Mouse (Mus musculus): ENCODE results near the gene Zbtb32.

The Zbtb32 gene

DNA sequence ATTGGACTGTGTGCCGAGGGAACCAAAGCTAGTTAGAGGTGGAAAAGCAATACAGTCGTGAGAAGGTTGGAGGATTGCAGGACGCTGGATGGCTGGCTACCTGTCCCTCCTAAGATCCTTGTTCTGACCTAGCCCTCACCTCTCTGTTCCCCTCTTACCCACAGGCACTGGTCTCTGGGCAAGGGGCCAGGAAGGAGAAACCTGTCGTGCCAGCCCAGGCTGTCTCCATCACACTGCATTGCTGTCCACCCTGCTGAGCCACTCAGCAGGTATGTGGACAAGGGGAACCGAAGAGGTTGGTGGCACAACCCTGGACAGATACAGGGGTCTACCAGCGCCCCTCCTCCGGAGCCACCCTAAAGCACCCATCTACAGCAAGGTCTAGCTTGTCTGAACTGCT is 1.9 kb upstream of the Zbtb32 start:
- no peak for DNase-seq (ENCODE audit: low spot score in 2 of 2)

DNA sequence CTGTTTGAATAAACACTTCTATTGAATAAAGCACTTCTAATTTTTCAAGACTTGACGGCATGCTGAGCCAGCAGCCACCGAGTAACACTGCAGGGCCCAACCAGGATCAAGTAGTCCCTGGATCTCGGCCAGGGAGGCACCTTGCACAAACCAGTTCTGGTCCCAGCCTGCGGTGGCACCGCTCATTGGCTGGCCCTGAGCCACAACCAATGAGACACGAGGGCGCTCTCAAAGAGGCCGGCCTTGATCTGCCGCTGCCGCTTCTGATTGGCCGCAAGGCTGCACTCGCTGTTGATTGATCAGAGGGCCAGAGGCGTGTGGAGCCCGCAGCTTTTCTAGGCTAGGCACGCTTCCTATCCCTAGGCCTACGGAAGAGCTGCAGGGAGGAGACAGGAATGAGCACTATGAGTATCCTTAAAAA is 1.2 kb upstream of the Zbtb32 start:
- peak; percentile 90 to 94 for DNase-seq (ENCODE audit: low spot score in 2 of 2)

DNA sequence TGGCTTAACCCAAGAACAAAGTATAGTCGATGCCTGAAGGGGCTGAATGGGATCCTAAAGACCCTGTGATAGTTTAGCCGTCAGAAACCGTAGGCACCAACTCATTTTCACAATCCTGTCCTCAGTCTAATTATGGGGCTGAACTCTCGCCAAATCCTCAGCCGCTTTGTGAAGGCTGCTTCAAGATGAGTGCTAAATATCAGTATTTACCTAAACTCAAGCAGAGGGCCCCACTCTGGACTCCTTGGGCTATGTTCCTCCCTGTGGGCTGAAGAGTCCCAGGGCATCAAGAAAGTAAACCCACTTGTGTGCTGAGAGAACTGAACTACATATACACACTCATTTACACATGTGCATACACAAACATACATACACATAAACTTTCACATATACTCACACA is 1.9 kb downstream of the Zbtb32 start:
- DNase-seq (ENCODE audit: low spot score in 2 of 2) = no peak

DNA sequence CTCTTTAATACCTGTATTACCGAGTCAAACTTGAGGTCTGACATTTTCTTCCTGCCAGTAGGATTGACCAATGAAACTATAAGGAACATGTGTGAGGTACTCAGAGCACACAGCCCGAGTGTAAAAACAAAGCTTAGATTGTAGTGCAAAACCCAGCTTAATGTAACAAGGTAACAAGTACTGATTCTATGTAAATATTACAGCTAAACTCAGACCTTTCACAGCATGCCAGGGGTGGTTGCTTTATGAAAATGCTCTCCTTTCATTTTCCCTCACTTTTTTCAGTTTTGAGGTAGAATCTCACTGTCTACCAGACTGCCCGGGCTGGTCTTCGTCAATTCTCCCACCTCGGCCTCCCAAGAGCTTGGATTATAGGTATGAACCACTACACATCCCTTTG is 2.6 kb downstream of the Zbtb32 start:
- DNase-seq (ENCODE audit: low spot score in 2 of 2) = no peak

DNA sequence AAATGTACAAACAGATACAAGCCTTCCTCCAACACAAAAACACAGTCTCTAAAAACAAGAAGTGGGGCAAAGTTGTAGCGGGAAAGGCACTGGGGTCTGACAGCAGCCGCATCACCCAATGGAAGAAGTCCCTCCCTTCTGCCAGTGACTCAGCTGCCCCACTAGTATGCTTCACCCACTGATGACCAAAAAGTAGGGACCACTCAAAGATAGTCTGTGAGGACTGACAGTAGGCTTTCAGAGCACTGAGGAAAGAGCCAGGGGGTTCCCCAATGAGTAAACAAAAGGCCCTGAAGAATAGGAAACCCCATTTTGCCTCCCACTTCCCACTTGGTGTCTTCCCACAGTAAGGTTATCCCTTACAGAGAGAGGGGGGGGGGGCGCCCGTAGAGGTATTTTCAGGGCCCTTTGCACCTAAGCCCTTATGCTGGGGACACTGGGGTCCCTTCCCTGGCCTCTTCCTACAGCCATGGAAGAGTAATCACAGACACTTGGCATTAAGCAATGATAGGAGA is 4.1 kb downstream of the Zbtb32 start:
- DNase-seq (ENCODE audit: low spot score in 2 of 2) = no peak

DNA sequence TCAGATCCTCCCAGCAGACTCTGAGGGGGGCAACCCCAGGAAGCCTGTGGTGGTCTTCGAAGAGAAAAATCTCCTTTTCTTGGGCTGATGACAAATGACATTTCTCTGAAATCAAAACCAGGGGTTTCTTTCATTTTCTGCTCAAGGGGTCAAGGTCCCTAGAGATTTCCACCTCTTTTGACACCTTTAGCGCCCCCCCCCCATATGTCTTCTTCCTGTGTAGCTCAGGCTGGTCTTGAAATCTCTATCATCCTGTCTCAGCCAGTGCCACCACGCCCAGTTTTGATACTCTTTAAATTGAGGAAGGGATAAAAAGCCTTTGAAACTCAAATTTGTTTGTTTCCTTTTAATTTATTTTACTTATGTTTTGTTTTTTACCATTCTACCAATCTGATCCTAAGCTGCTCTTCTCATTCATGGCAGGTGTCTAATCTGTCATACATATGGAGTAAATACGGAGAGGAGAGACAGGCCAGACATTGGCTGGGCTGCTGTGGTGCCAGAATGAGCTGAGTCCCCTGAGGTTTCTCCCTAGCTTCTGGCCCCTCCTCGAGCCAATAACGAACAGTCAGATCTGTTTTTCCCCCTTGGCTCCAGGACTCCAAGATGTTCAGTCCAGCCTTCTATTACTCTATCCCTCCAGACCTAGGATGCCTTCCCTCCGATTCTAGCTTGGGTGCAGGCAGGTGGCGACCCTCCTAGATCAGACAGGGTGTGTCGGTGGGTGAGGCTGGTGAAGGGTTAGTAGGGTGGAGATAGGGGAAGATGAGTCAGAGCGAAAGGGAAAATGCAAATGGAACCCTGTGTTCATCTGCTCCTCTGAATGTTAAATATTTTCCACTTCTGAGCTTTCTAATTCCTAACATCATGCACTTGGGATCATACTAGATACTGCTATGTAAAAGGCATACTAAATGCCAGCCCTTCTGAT is 4.9 kb downstream of the Zbtb32 start:
- DNase-seq (ENCODE audit: low spot score in 2 of 2) = no peak

DNA sequence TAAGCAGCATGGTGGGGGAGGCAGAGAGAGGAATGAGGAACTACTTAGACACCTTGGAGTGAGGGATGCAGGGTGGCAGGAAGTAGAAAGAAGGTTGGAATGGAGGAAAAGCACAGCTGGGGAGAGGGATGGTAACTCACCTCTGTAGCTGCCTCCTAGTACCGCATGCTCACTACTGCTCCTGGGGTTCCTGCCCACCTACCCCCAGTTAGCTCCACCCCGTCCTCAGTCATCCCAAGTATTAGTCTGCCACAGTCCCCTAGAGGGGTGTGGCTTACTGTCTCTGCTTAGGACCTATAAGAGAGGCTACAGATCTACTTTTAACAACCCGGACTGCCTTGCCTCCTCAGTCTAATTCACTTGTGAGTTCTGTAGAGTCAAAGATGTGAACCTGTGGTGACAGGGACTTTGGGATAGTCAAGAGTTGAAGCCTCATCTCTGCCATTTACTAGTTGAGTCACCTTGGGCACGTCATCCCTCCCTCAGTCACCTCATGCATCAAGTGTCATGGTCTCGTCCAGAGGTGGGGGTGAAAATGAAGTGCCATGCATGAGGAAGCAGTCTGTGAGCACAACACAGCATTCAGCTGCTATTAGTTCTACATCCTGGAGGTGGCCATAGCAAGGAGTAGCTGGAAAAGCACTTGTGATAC is 5.8 kb downstream of the Zbtb32 start:
- DNase-seq (ENCODE audit: low spot score in 2 of 2) = no peak

DNA sequence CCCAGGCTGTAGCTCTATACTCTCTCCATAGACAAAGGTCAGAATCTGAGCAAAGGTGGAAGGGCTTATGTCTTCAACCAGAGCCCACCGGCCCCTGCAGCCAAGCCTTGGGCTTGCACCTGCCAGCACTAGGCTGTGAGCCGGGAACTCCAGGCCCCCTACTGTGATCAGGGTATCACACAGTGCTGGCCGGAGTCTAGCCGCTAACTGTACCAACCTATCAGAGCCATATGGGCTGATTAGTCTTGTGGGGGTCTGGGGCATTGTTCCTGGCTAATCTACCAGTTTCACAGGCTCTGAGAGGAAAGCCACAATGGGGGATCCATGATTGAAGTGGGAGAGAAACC is 7.1 kb downstream of the Zbtb32 start:
- DNase-seq (ENCODE audit: low spot score in 2 of 2) = no peak

DNA sequence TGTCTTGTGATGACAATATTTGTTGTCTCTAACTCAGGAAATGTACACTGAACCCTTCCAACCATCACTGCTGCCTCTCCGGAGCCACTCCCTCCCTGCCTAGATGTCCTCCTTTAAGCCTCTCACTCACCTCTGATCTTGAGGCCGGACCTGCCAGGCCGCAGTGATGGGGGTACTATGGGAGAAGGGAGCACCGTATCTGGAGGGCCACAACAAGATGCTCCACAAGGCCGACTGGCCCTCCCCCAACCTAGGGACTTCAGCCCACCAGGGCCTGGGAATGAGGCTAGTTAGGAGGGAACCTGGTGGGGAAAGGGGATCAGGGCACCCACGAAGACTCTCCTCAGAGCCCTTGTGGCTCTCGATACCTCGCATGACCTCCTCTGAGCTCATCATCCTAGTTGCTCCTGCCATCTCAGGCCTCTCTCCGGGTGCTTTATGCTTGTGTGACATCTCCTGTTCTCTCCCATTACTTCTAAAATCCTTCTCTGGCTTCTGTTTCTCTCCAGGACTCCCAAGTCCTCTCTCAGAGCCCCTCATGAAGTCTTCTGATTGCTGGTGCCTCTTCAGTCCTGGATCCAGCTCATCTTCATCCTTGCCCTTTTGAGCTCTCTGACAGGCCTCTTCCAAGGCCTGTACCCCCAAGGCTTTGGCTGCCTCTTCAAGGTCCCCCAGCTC is 7.6 kb downstream of the Zbtb32 start:
- DNase-seq (ENCODE audit: low spot score in 2 of 2) = no peak

DNA sequence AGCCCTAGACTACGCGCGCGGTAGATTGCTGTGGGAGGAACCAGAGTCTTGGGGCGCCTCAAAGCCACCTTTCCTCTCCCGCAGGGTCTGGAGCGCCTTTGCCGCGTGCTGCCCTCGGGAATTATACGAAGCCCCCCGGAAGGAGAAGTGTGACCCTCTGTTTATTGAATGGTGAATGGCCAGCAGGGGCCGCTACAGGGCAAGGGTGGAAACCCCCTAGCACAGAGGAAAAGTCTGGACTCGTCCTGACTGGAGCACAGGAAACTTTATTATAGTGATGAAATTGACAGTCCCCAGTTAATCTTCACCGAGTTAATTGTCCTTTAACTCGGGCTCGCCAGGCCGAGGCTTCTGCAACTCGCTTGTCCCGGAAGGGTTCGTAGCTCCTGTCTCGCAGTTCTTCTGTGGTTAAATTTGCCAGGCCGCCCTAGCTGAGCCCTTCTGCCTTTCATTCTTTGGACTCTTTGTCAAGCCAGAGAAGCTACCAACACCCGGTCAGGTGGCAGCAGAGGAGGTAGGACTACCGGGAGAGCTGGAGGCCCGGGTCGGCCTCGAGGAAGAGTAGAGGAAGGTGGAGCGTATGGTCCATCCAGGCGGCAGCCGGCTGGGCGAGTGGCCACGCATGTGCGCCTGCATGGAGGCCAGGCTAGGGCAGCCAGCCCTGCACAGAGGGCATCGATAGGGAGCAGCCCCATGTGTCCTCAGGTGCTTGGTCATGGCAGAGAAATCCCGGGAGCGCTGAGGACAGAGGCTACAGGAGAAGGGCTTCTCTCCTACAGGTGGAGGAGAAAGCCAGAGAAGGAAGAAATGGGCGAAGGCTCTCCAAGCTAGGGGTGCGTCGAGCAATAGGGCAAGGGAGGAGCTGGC is 9.0 kb downstream of the Zbtb32 start:
- peak; percentile 76 for DNase-seq (ENCODE audit: low spot score in 2 of 2)

DNA sequence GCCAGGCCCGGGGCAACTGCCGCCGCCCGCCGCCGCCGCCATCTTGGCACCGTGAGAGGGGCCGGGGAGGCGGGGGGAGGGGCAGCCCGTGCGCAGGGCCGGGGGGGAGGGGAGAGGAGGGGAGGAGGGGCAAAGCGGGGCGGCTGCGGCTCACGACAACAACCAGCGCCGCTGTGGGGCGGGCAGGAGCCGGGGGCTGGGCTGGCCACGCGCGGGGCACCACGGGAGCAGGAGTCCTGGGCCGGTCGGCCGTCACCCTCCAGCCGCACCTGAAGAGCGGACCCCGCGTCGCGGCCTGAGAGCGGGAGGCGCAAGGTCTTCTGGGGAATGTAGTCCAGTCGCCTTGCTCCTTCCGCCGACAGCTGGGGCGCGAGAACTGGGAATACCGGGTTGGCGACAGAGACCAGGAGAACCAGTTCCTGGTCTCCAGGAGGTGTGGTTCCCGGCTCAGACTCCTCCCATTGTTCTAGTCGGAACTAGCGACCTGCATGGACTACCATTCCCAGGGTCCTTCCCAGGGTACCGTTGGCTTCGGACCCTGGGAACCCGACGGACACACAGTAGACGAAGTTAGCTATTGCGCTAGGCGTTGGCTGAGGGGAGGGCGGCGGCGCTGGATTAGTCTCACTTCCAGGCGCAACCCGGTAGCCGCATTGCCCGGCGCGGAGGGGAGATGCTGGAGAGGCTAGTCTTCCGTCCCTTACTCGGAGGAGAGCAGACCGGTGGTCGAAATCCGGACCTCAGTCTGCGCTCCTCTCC is 9.9 kb downstream of the Zbtb32 start, which contains the start of gene Kmt2b:
Gene Kmt2b (minus strand): TSS at position 51 of the 759 bp plus-strand sequence.
- peak; percentile 96 to 97 for DNase-seq (ENCODE audit: low spot score in 2 of 2)

DNA sequence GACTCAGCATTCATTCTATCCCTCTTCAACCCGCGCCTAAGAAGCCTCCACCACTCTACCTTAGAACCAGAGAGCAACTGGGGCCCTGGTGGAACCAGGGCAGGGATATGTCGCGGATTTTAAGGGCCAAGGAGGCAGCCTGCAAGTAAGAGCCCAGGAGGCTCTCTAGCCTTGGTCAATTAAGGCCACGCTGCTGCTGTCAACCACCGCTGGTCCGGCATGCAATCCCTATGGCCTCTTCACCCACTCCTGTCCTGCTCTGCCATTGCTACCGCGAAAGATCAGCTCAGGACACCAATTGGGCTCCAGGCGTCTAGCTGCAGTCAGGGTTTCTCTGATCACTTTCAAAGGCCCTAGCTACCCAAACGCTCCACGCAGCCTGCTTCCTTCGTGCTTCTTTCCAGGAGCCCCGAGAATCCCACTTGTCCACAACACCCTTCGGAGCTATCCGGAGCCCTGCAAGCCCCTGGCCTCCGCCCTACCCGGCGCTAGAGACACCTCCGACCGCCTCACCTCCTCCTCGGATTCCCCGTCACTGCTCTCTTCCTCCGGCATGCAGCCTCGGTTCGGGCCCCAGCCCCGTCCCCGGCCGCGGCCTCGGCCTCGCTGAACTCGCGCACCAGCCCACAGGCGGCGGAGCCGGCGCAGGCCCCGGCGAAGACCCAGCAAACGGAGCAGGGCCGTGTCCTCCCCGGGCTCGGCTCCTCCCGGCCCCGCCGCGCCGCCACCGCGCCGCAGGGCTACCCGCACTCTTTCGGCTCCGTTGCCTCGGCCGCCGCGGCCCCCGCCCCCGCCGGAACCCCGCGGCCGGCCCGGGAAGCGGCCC is 10.7 kb downstream of the Zbtb32 start:
- DNase-seq (ENCODE audit: low spot score in 2 of 2) = peak; percentile 49 to 58

DNA sequence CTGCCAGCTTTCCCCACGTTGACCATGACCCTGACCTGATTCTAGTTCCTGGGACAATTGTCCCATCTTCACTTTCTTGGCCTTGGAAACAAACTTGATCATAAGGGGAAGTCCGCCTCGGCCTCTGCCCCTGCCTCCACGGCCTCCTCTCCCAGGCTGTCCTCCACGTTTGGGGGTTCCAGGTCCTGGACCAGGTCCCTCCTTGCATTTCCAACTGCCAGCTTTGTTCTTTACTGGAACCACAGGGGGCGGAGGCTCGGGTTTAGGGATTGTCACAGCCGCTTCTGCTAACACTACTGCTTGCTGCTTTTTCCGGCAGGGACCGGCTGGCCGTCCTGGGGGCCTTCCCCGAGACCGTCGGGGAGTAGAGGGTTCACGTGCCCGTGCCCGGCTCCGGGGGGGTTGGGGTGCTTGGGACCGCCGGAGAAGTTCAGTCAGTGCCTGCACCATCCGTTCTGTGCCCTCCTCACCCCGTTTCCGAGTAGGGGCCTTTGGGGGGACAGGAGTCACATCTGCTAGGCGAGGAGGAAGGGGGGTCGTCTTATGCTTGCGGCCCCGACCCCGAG is 12.2 kb downstream of the Zbtb32 start:
- no peak for DNase-seq (ENCODE audit: low spot score in 2 of 2)

DNA sequence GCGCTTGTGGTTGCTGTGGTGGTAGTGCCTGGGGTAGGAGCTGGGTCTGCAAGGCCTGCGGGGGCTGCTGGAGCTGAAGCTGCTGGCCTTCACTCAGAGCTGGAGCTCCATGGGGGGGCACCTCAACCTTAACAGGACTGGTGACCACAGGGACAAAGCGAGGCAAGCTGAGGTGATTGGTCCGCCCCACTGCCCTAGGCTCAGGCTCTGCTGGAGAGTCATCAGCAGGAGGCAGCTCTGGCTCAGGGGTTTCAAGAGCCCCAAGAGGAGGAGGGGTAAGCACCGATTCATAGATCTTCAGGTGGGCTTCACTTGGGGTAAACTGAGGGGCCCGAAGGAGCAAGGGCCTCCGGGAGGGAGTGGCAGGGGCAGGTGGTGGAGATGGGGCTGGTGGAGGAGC is 13.5 kb downstream of the Zbtb32 start:
- DNase-seq (ENCODE audit: low spot score in 2 of 2) = no peak

DNA sequence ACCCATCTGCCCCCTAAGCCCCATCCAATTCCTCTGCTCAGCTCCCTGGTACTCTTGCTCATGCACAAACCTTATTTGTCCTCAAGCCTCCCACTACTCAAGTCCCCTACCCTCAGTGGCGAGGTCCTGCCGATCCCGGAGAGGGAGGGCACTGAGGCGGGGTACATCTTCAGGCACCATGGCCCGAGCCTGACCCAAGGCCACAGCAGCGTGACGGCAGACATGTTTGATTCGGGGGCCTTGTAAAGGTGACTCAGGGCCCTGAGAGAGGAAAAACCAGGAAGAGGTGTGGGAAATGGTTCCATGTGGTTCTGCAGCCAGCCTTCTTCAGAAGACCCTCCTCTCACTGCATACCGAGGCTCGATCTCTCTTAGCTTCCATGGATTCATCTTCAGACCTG is 14.4 kb downstream of the Zbtb32 start:
- no peak for DNase-seq (ENCODE audit: low spot score in 2 of 2)

DNA sequence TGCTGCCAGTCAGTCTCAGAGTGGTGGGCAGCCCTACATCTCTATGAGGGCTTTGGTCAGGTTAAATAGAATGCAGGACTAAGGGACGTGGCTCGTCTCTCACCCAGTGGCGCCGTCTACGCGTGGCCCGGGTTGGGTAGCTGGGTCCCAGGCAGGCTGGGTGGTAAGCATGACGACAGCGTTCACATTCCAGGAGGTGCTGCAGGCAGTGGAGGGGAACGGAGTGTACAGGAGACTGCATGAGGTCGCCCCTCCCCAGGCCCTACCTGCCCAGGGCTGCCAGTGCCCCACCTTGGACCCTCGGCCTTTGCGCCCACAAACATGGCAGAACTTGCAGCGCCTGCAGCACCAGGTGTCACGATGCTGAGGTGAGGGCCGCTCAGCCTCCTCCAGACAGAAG is 17.2 kb downstream of the Zbtb32 start:
- no peak for DNase-seq (ENCODE audit: low spot score in 2 of 2)

DNA sequence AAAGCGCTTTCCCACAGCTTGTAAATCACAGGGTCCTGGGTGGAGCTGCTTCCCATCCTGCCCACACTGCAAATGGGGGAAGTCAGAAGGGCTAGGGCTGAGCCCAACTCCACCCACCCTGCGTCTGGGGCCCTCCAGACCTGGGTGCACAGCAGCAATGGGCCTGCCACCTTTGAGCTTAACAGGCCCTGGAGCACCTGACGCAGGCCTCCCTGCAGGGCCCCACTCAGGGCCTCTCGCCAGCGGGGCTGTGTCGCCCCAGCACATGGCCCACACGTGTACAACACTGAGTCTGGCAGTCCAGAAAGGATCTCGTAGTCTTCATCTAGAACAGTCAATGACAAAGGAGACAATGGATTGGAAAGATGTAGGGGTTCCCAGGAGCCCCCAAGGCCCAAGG is 18.8 kb downstream of the Zbtb32 start:
- no peak for DNase-seq (ENCODE audit: low spot score in 2 of 2)

DNA sequence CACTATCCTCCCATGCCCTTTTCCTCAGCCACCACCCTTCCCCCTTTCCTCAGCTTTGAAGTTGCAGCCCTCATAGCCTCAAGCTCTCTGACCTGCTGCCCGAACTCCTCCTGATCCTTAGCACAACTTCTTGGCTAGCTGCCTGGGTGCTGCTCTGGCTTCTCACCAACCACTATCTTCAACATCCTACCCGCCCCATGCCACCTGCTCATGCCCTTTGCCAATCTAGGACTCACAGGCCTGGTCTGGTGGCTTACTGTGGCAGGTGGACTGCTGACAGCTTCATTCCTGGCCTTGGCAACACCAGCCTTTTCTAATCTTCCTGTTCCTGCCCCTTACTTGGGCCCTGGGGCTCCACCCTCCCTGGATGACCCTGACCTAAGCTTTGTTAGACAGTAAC is 25.7 kb downstream of the Zbtb32 start:
- DNase-seq (ENCODE audit: low spot score in 2 of 2) = no peak

DNA sequence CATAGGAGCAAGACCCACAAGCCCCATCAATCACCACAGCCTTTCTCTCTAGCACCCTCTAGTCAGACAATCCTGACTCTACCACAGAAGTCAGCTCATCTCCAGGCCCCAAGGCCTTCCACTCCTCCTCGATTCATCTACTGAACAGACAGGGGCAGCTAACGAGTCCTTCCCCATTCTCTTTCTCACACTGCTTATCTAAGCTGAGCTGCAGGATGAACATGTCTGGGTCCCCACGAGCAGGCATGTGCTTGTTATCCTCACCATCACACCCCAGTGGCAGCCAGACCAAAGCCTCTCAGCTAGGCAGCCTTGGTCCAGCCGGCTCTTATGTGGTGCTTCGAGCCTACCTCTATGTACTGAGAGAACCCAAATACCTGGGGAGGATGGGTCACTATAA is 26.3 kb downstream of the Zbtb32 start:
- no peak for DNase-seq (ENCODE audit: low spot score in 2 of 2)

DNA sequence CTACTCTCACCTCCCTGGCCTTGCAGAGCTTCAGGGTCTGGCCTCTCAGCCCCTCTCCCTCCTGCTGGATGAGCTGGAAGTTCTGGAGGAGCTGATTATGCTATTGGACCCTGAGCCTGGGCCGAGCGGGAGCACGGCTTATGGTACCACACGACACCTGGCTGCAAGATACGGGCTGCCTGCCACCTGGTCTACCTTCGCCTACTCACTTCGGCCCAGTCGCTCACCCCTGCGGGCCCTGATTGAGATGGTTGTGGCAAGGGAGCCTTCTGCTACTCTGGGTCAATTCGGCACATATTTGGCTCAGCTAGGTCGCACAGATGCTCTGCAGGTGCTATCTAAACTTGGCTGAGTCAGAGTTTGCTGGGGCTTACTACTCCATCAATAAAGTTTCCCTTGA is 31.2 kb downstream of the Zbtb32 start:
- DNase-seq (ENCODE audit: low spot score in 2 of 2) = no peak

All from frontal cortex, postnatal 36 days (tissue).